Mouse (Mus musculus): ENCODE measurements around the gene Camta1. TPM values are rescaled to one million over a fixed set of nuclear protein-coding genes. Genes with fewer than 3 reads are reported as not detected.
"Not testable (repeated sequence)": the region's sequence is repeated elsewhere in the genome, so short reads cannot be mapped to it uniquely, and the experiment has no call there.

The Camta1 gene
- polyA plus RNA-seq, 1 experiment from 2014 or later, result 61.9 TPM

DNA sequence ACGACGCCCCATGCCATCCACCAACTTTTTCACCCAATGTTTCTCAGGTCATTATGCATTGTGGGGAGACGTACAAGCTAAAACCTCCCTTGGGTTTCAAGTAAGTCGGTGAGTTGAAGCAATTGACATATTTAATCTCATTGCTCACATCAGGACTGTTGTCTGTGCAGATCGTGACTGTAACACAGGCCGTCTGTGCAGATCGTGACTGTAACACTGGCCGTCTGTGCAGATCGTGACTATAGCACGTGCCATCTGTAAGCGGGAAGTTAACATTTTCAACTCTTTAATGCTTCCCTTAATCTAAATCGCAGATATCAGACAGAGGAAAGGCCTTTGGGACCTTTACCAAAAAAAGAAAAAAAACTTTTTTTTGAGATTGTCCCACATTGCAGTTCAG is 947.9 kb downstream of the Camta1 start:
- peak overlapping the region; percentile 79 for H3K27ac ChIP-seq (replicated peaks)
- H3K36me3 ChIP-seq (ENCODE audit: control insufficient read depth, insufficient read depth, low read length), result no peaks in the 10 kb centered on the region
- no peak for ATAC-seq (ENCODE audit: low FRiP score, low TSS enrichment)
- DNase-seq (ENCODE audit: low spot score), result no peak
- no peak for TF ChIP-seq EP300 (optimal IDR thresholded peaks at IDR 0.05)
- no peaks in the 10 kb centered on the region for H3K4me1 ChIP-seq (replicated peaks; ENCODE audit: control insufficient read depth, insufficient read depth)
- 12% methylated on average over 12 of the region's 12 CpGs for WGBS
- H3K9ac ChIP-seq (ENCODE audit: low read length), result peak overlapping the region; percentile 72
- peak overlapping the region; percentile 53 for H3K4me3 ChIP-seq (ENCODE audit: low read depth, low read length)
- H3K27me3 ChIP-seq (ENCODE audit: control insufficient read depth, insufficient read depth, low read length), result no peaks in the 10 kb centered on the region
- peak overlapping the region; percentile 77 for H3K4me2 ChIP-seq (replicated peaks; ENCODE audit: low read depth)
- no peaks in the 10 kb centered on the region for H3K9me3 ChIP-seq (ENCODE audit: control insufficient read depth, low read length)

DNA sequence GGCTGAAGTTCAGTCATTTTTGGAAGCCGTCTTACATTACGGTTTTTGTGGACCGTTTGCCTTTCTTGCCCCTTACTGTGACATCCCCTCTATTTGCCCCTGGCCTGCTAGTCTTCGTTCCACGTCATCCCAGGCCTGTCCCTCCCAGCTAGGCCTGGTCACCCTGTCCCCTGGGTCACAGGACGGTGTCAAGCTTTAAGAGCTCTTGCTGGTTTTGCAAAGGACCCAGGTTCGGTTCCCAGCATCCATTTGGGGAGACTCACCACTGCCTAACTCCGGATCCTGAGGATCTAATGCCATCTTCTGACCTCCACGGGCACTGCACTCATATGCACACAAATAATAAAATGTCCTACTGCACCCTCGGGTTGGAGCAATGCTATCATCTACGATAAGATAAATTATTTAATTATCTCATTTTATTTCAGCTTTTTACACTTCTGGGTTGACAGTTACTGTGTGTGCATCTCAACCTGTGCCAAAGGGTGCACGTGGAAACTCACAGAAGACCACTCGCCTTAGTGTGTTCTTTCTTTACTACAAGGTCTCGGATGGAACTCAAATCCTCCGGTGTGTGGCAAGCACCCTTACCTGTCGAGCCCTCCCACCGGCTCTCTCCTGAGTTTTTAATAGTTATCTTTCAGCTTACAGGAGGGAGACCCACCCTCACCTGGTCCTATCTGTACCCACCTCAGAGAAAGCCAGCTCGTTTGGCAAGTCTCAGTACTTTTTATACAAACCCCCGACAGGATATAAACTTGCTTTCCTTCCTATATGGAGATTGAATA is 951.3 kb downstream of the Camta1 start:
- H3K27me3 ChIP-seq (ENCODE audit: control insufficient read depth, insufficient read depth, low read length), result no peaks in the 10 kb centered on the region
- H3K27ac ChIP-seq (replicated peaks), result peak overlapping the region; percentile 69
- TF ChIP-seq EP300 (optimal IDR thresholded peaks at IDR 0.05) (no peak), CTCF (IDR thresholded peaks at IDR 0.05; ENCODE audit: low read depth) (no peak; the same call in 1 of the 2 replicates)
- no peaks in the 10 kb centered on the region for H3K4me1 ChIP-seq (replicated peaks; ENCODE audit: control insufficient read depth, insufficient read depth)
- H3K9ac ChIP-seq (ENCODE audit: low read length), result peak overlapping the region; percentile 54
- DNase-seq (ENCODE audit: low spot score) (no peak), ATAC-seq (ENCODE audit: low FRiP score, low TSS enrichment) (no peak)
- H3K9me3 ChIP-seq (ENCODE audit: control insufficient read depth, low read length), result no peaks in the 10 kb centered on the region
- peaks cover 6% of the 10 kb centered on the region; the same call in 1 of the 2 replicates for H3K36me3 ChIP-seq (ENCODE audit: control insufficient read depth, insufficient read depth, low read length)
- peak overlapping the region; percentile 77 for H3K4me3 ChIP-seq (ENCODE audit: low read depth, low read length)
- H3K4me2 ChIP-seq (replicated peaks; ENCODE audit: low read depth), result peak overlapping the region; percentile 85
- WGBS, result 86% methylated on average over 19 of the region's 19 CpGs

DNA sequence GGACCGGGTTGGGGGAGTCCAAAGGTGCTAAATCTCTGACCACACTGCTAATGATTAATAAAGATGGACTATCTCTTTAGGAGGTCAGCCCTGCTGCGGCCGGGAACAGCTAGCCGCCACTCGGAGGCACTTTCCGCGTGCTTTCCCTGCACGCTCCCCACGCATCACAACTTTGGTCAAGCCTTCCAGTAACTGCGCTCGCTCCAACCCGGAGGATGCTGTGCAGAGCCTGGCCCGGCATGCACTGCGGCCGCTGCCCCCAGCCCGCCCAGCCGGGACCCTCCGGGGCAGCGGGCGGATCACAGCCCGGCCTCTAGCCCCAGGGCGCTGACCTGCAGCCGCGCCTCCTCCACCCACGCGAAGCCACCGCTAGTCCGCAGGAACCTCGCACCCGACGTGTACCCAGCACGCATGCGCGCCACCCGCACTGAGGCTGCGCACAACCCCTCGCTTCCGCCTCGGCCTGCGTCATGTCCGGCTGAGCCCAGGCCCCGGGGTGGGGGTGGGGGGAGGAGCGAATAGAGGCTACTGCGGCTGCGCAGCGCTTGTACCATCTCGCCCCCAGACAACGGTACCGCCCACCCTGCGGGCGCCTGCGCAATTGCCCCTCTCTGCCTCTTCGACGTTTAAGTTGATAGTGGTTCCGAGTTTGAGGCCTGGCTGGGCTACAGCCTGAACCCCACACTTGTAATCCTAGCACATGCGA is 952.1 kb downstream of the Camta1 start:
- H3K36me3 ChIP-seq (ENCODE audit: control insufficient read depth, insufficient read depth, low read length), result peaks cover 6% of the 10 kb centered on the region; the same call in 1 of the 2 replicates
- no peaks in the 10 kb centered on the region for H3K9me3 ChIP-seq (ENCODE audit: control insufficient read depth, low read length)
- under 1% methylated on average over 52 of the region's 56 CpGs for WGBS
- H3K4me3 ChIP-seq (ENCODE audit: low read depth, low read length), result peak overlapping the region; percentile 77
- ATAC-seq (ENCODE audit: low FRiP score, low TSS enrichment) (peak; percentile 92), DNase-seq (ENCODE audit: low spot score) (peak; percentile 100)
- peak overlapping the region; percentile 84 for H3K27ac ChIP-seq (replicated peaks)
- peak overlapping the region; percentile 85 for H3K4me2 ChIP-seq (replicated peaks; ENCODE audit: low read depth)
- no peaks in the 10 kb centered on the region for H3K4me1 ChIP-seq (replicated peaks; ENCODE audit: control insufficient read depth, insufficient read depth)
- peak; percentile 43; the same call in 1 of the 2 replicates for TF ChIP-seq CTCF (IDR thresholded peaks at IDR 0.05; ENCODE audit: low read depth)
- TF ChIP-seq EP300 (optimal IDR thresholded peaks at IDR 0.05), result no peak
- H3K27me3 ChIP-seq (ENCODE audit: control insufficient read depth, insufficient read depth, low read length), result no peaks in the 10 kb centered on the region
- H3K9ac ChIP-seq (ENCODE audit: low read length), result peak overlapping the region; percentile 83

DNA sequence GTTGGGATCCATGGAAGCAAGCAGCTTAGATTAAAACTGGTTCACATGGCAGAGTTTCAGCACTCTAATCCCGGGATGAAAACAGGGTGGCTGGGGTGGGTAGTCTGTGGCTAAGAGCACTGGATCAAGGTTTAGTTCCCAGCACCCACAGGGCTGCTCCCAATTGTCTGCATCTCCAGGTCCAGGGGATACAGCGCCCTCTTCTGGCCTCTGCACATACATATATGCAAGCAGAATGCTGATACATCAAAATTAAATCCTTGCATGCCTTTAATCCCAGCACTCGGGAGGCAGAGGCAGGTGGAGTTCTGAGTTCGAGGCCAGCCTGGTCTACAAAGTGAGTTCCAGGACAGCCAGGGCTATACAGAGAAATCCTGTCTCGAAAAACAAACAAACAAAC is 953.2 kb downstream of the Camta1 start:
- H3K4me1 ChIP-seq (replicated peaks; ENCODE audit: control insufficient read depth, insufficient read depth); H3K27ac ChIP-seq (replicated peaks); H3K27me3 ChIP-seq (ENCODE audit: control insufficient read depth, insufficient read depth, low read length); H3K4me2 ChIP-seq (replicated peaks; ENCODE audit: low read depth); H3K36me3 ChIP-seq (ENCODE audit: control insufficient read depth, insufficient read depth, low read length); H3K4me3 ChIP-seq (ENCODE audit: low read depth, low read length); H3K9me3 ChIP-seq (ENCODE audit: control insufficient read depth, low read length); H3K9ac ChIP-seq (ENCODE audit: low read length); DNase-seq (ENCODE audit: low spot score); ATAC-seq (ENCODE audit: low FRiP score, low TSS enrichment): not testable (repeated sequence)
- WGBS, result 77% methylated on average over 5 of the region's 5 CpGs
- peak; percentile 45 for TF ChIP-seq CTCF (IDR thresholded peaks at IDR 0.05; ENCODE audit: low read depth)

DNA sequence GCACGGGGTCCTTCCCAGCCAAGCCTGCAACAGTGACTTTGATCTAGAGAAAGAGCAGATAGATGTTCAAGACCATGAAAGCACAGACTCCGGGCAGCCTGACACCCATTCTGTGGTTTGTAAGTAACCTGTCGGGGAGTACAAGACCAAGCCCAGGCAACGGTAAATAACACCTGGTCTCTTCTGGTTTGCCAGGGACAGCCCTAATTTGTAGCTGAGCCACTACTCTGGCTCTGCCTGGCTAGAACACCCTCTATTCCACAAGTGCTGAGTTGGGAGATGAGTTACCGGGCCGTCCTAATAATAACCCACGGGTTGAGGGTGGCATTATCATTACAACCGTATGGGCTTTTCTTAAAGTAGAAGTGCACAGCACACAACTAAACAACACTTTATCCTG is 954.6 kb downstream of the Camta1 start:
- H3K9ac ChIP-seq (ENCODE audit: low read length), result no peak overlapping the region
- no peak for TF ChIP-seq EP300 (optimal IDR thresholded peaks at IDR 0.05)
- no peak for TF ChIP-seq CTCF (IDR thresholded peaks at IDR 0.05; ENCODE audit: low read depth)
- no peaks in the 10 kb centered on the region for H3K4me1 ChIP-seq (replicated peaks; ENCODE audit: control insufficient read depth, insufficient read depth)
- no peak for ATAC-seq (ENCODE audit: low FRiP score, low TSS enrichment)
- no peaks in the 10 kb centered on the region for H3K27me3 ChIP-seq (ENCODE audit: control insufficient read depth, insufficient read depth, low read length)
- 92% methylated on average over 8 of the region's 8 CpGs for WGBS
- no peak overlapping the region for H3K4me2 ChIP-seq (replicated peaks; ENCODE audit: low read depth)
- no peak overlapping the region for H3K4me3 ChIP-seq (ENCODE audit: low read depth, low read length)
- peaks cover 15% of the 10 kb centered on the region; the same call in 1 of the 2 replicates for H3K36me3 ChIP-seq (ENCODE audit: control insufficient read depth, insufficient read depth, low read length)
- DNase-seq (ENCODE audit: low spot score), result no peak
- no peak overlapping the region for H3K27ac ChIP-seq (replicated peaks)
- no peaks in the 10 kb centered on the region for H3K9me3 ChIP-seq (ENCODE audit: control insufficient read depth, low read length)

Measured in stomach, postnatal 0 days (tissue).